Mouse (Mus musculus): ENCODE measurements around the gene Pih1d1.

GRCm38 (mm10) chr7:45149545-45149944 is 4.6 kb upstream of the Pih1d1 start:
- TF ChIP-seq EP300 (IDR thresholded peaks at IDR 0.05; ENCODE audit: low read depth) (no peak), CTCF (IDR thresholded peaks at IDR 0.05; ENCODE audit: low read depth) (no peak)

Measured in heart, postnatal 0 days (tissue).